Mouse (Mus musculus) E14TG2a.4 (cell line): ENCODE measurements at regions not wholly inside any gene's neighbourhood (a gene's known extent, or its start where the extent isn't known, plus 50 kb on each side); places are given as distances from the start of the nearest gene placed in this dataset.

Experiments
- CTCF ChIP-seq: conservative IDR thresholded peaks from 2 replicates; pipeline ENCODE4 v1.5.1; 2014; ENCODE audit warnings: low read length
- NANOG ChIP-seq: IDR thresholded peaks from 2 replicates; pipeline ENCODE4 v1.6.1; 2014; ENCODE audit warnings: borderline replicate concordance, low read length, mixed read lengths

DNA sequence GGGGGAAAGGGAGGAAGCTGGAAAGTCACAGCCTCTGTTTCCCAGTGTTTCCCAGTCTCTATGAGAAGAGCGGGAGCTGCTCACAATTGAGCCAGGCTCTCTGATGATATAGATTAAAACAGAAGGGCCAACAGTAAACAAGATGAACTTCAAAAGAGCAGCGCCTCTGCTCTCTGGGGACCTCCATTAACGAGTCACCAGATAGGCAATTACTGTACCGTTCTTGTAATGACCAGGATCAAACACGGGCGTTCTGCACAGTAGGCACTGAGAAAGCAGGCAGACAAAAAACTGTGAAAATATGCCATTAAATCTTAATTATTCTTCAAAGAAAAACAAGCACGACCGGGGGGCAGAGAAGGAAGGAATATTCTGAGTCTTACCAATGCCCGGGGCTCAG lies 766.8 kb downstream of the Tmem114 start:
- no peak for TF ChIP-seq CTCF
- no peak for TF ChIP-seq NANOG
